Mouse (Mus musculus): Measurements from ENCODE around the gene H2-D1.

GRCm38 (mm10) chr17:35226561-35227046 lies 35.9 kb upstream of the H2-D1 start:
- no peak for TF ChIP-seq EP300 (IDR thresholded peaks at IDR 0.05)
- TF ChIP-seq CTCF (IDR thresholded peaks at IDR 0.05) = peak; percentile 13; the same call in 1 of the 2 replicates
